Mouse (Mus musculus) lung, adult 2 months (tissue): ENCODE data around the gene Arhgap42.

Experiments
- CTCF ChIP-seq: fragments of 200-500 bp; IDR thresholded peaks from 2 replicates; pipeline ENCODE4 v1.5.1; 2011; ENCODE audit warnings: mild to moderate bottlenecking, low read length, control low read depth; ENCODE audit not compliant: insufficient read depth
- POLR2A ChIP-seq: fragments of 200-500 bp; IDR thresholded peaks from 2 replicates; pipeline ENCODE4 v1.6.1; 2011; ENCODE audit warnings: low read depth, mild to moderate bottlenecking, control low read depth, low read length, borderline replicate concordance; ENCODE audit errors: extremely low read depth

DNA sequence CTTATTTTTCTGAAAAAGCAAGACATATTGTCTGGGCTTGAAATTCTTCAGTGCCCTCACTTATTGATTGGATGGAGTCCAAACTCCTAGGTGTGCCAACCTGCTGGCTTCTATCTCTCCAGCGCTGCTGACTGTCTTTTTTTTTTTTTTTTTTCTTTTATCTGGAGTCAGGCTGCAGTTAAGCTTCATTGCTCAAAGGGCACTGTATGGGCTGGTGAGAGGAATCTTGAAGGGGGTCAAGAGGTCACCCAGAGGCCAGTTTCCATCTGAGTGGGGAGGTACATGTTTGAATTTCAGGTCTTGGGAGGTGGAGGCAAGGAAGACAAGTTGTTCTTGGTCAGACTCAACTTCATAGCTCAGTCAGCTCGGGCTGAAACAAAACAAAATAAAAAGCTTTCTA lies 9.6 kb upstream of the Arhgap42 start:
- TF ChIP-seq POLR2A (no peak), CTCF (no peak)
